Mouse (Mus musculus): ENCODE data around the gene Vipr2.
A peak's percentile ranks its signal among the peaks of the same experiment; 100 is the strongest.

The Vipr2 gene

GRCm38 (mm10) chr12:116096361-116096904, 18.9 kb downstream of the Vipr2 start:
- no peak for DNase-seq (ENCODE audit: low spot score)

- DNase-seq (ENCODE audit: low spot score): no peak
Observed at GRCm38 (mm10) chr12:116097166-116097565, 19.6 kb downstream of the Vipr2 start.

GRCm38 (mm10) chr12:116101945-116102344, 24.4 kb downstream of the Vipr2 start:
- no peak for DNase-seq (ENCODE audit: low spot score)

- DNase-seq (ENCODE audit: low spot score): no peak
Observed at GRCm38 (mm10) chr12:116109451-116110353, 32.2 kb downstream of the Vipr2 start.

GRCm38 (mm10) chr12:116111007-116111694, 33.6 kb downstream of the Vipr2 start:
- DNase-seq (ENCODE audit: low spot score): no peak

GRCm38 (mm10) chr12:116115781-116116180, 38.3 kb downstream of the Vipr2 start:
- no peak for DNase-seq (ENCODE audit: low spot score)

GRCm38 (mm10) chr12:116116455-116116854, 38.9 kb downstream of the Vipr2 start:
- no peak for DNase-seq (ENCODE audit: low spot score)

- DNase-seq (ENCODE audit: low spot score): no peak
Observed at GRCm38 (mm10) chr12:116117352-116117929, 39.9 kb downstream of the Vipr2 start.

GRCm38 (mm10) chr12:116119001-116119400, 41.5 kb downstream of the Vipr2 start:
- DNase-seq (ENCODE audit: low spot score): no peak

GRCm38 (mm10) chr12:116123786-116124185, 46.3 kb downstream of the Vipr2 start:
- DNase-seq (ENCODE audit: low spot score): no peak

- no peak for DNase-seq (ENCODE audit: low spot score)
Observed at GRCm38 (mm10) chr12:116130936-116131335, 53.4 kb downstream of the Vipr2 start.

- no peak for DNase-seq (ENCODE audit: low spot score)
Observed at GRCm38 (mm10) chr12:116132909-116133308, 55.4 kb downstream of the Vipr2 start.

- no peak for DNase-seq (ENCODE audit: low spot score)
Observed at GRCm38 (mm10) chr12:116135906-116136305, 58.4 kb downstream of the Vipr2 start.

- peak; percentile 40 for DNase-seq (ENCODE audit: low spot score)
Observed at GRCm38 (mm10) chr12:116138322-116139205, 61.0 kb downstream of the Vipr2 start.

- no peak for DNase-seq (ENCODE audit: low spot score)
Observed at GRCm38 (mm10) chr12:116140605-116141004, 63.1 kb downstream of the Vipr2 start.

- DNase-seq (ENCODE audit: low spot score): no peak
Observed at GRCm38 (mm10) chr12:116141816-116142215, 64.3 kb downstream of the Vipr2 start.

GRCm38 (mm10) chr12:116142464-116142863, 64.9 kb downstream of the Vipr2 start:
- no peak for DNase-seq (ENCODE audit: low spot score)

GRCm38 (mm10) chr12:116145246-116145645, 67.7 kb downstream of the Vipr2 start:
- peak; percentile 81 for DNase-seq (ENCODE audit: low spot score)

GRCm38 (mm10) chr12:116145686-116146085, 68.2 kb downstream of the Vipr2 start:
- no peak for DNase-seq (ENCODE audit: low spot score)

GRCm38 (mm10) chr12:116146996-116147634, 69.6 kb downstream of the Vipr2 start:
- DNase-seq (ENCODE audit: low spot score): no peak

- DNase-seq (ENCODE audit: low spot score): no peak
Observed at GRCm38 (mm10) chr12:116152866-116153428, 75.4 kb downstream of the Vipr2 start.
